Mouse (Mus musculus): Measurements from ENCODE around the gene Ezr. TPM values are rescaled to one million over a fixed set of nuclear protein-coding genes. Genes with fewer than 3 reads are reported as not detected.

The Ezr gene
- polyA plus RNA-seq, 1 experiment from 2014 or later: 48.3 TPM

DNA sequence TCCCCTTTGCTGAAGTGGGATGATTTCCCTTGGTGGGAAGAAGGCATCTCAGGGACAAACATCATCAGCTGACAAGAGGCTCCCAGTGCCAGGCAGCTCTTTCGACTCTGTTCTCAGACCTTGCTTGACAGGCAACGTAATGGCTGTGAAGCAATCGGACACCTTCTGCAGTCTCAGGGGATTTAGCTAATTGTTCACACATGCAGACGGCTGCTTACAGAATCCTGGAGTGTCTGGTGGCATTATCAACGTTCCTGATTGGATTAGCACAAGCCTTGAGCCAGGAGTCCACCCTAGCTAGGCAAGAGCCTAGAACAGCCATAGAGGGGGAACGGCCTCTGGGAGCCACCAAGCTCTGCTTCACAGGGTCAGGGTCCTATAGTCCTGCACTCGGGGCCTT, 30.2 kb downstream of the Ezr start:
- Histone ChIP-seq H3K9ac (no peak overlapping the region), H3K36me3 (replicated peaks) (peaks cover 98% of the 10 kb centered on the region), H3K4me1 (replicated peaks) (no peaks in the 10 kb centered on the region), H3K27ac (replicated peaks) (no peak overlapping the region), H3K9me3 (replicated peaks) (no peaks in the 10 kb centered on the region), H3K27me3 (no peaks in the 10 kb centered on the region), H3K4me3 (replicated peaks) (no peak overlapping the region), H3K4me2 (no peak overlapping the region)
- WGBS (ENCODE audit: insufficient replicate concordance): 81% methylated on average over 7 of the region's 7 CpGs
- ATAC-seq (ENCODE audit: insufficient read depth): no peak

DNA sequence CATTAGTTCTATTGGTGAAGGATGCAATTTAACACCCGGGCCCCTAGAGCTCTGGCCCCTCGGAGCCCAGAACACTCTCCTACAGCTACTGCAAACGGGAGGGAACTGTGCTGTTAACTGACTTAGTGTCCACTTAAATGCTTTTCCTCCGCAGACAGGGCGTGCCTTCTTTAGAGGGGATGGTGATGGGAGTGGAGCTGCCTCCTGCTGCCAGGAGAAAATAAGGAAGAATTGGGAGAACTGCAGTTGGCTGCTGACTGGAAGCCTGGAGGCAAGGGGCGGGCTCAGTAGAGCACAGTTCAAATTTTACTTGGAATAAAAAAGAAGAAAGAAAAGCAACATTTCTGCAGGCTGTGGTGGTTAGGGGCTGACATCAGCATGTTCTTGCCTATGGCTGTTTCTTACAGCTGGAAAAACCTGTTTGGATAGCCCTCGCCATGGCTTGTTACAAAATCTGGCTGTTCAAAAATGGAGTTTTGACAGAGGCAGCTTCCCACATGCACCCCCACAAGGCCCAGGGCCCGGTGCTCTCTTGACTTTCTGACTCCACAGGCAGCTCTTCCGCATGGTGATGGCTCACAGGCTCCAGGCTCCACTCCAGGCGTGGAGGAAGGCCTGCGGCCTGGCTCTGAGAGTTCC, 31.2 kb downstream of the Ezr start:
- H3K4me2 ChIP-seq: no peak overlapping the region
- no peak overlapping the region for H3K9ac ChIP-seq
- no peaks in the 10 kb centered on the region for H3K4me1 ChIP-seq (replicated peaks)
- no peaks in the 10 kb centered on the region for H3K9me3 ChIP-seq (replicated peaks)
- no peak overlapping the region for H3K4me3 ChIP-seq (replicated peaks)
- H3K27ac ChIP-seq (replicated peaks): no peak overlapping the region
- ATAC-seq (ENCODE audit: insufficient read depth): no peak
- WGBS (ENCODE audit: insufficient replicate concordance): 82% methylated on average over 11 of the region's 11 CpGs
- H3K27me3 ChIP-seq: no peaks in the 10 kb centered on the region
- peaks cover 98% of the 10 kb centered on the region for H3K36me3 ChIP-seq (replicated peaks)

DNA sequence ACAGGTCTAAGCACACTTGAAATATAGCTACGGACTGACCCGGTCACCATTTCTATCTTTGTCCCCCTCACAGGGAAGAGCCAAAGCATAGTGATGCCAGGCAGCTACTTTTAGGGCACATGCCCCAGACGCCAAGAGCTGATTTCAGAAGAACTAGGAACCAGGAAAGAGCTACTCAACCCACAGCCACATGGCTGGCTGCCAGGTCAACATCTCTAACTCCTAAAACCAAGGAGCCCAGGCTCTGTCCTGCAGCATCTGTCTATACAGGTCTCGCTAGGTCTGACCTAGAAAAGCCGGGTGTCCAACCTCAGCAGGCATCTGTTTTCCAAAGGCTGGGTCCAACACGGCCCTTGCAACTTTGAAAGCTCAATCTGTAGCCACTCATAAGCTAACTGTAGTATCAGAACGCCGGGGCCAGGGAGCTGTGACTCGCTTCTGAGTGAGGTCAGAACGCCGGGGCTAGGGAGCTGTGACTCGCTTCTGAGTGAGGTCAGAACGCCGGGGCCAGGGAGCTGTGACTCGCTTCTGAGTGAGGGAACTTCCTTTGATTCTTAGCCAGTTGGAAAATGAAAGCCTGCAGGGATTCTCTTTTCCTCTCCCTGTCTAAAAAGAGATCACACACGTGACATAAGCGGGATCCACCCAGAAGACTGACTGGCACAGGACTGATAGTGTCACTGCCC, 33.7 kb downstream of the Ezr start:
- Histone ChIP-seq H3K4me2 (no peak overlapping the region), H3K36me3 (replicated peaks) (peaks cover 98% of the 10 kb centered on the region), H3K9me3 (replicated peaks) (no peaks in the 10 kb centered on the region), H3K27ac (replicated peaks) (no peak overlapping the region), H3K9ac (no peak overlapping the region), H3K4me3 (replicated peaks) (no peak overlapping the region), H3K4me1 (replicated peaks) (peaks cover 15% of the 10 kb centered on the region), H3K27me3 (no peaks in the 10 kb centered on the region)
- WGBS (ENCODE audit: insufficient replicate concordance): 74% methylated on average over 17 of the region's 17 CpGs
- ATAC-seq (ENCODE audit: insufficient read depth): no peak

DNA sequence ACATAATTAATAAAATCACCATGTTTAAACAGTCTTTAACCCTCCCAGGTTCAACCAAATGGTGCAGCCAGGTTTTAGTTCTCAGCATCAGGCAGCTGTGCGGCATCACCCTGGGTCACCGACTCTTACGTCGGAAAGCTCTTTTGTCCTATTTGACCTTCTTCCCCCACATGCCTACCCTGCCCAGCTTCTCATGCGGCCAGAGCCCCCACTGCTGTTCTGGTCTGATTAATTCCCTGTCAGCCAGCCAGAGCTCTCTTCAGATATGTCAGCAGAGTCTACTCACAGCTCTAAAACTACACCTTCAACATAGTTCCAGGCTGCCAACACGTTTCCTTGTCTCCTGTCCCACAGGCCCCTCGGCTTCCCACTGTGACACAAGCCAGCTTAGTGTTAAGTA, 35.1 kb downstream of the Ezr start:
- 83% methylated on average over 7 of the region's 7 CpGs for WGBS (ENCODE audit: insufficient replicate concordance)
- no peak for ATAC-seq (ENCODE audit: insufficient read depth)

DNA sequence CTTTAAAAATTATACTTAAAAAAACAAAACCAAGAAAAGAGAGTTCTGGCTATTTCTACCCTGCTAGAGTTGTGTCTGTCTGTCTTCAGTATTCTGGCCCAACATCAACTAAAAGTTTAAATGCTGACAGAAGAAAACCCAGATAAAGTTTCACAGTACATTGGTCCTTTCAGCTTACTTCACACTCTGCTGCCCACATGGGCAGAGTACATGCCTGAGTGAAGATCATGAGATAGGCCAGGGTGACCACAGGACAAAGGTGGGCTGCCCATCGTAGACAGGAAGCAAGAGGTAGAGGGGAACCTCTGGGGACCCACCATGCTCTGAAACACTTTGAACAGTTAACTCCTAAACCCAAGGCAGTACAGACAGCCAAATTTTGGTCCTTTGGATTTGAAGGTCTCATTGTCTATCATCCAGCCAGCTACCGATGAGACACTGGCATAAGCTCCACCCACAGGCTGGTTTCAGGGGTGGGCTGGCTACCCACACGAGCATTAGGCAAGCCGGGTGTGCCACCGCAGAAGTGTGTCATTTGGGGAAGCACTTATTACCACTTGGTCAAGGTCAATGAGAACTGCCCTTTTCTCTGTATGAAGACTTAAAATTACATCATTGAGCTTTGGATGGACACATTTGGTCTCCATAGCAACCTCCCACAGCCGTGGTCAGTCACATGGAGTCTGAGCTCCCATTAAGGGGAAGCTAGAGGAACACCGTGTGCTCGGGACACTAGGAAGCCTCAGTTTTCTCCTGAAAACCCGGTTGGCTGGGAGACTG, 35.9 kb downstream of the Ezr start:
- H3K4me3 ChIP-seq (replicated peaks): no peak overlapping the region
- H3K27me3 ChIP-seq: no peaks in the 10 kb centered on the region
- peaks cover 96% of the 10 kb centered on the region for H3K36me3 ChIP-seq (replicated peaks)
- peak overlapping the region; percentile 4; the same call in 1 of the 2 replicates for H3K27ac ChIP-seq (replicated peaks)
- no peak overlapping the region for H3K9ac ChIP-seq
- WGBS (ENCODE audit: insufficient replicate concordance): 58% methylated on average over 9 of the region's 9 CpGs
- ATAC-seq (ENCODE audit: insufficient read depth): 0 out of 2 replicates have a peak, but pooled peaks have one; percentile 20
- no peak overlapping the region for H3K4me2 ChIP-seq
- peaks cover 33% of the 10 kb centered on the region for H3K4me1 ChIP-seq (replicated peaks)
- H3K9me3 ChIP-seq (replicated peaks): no peaks in the 10 kb centered on the region

More for the DNA sequence above, 35.1 kb downstream of the Ezr start:
- Histone ChIP-seq H3K27me3 (no peaks in the 10 kb centered on the region), H3K4me3 (replicated peaks) (no peak overlapping the region), H3K27ac (replicated peaks) (no peak overlapping the region), H3K4me2 (no peak overlapping the region), H3K9me3 (replicated peaks) (no peaks in the 10 kb centered on the region), H3K36me3 (replicated peaks) (peaks cover 96% of the 10 kb centered on the region), H3K4me1 (replicated peaks) (peaks cover 29% of the 10 kb centered on the region), H3K9ac (no peak overlapping the region)

DNA sequence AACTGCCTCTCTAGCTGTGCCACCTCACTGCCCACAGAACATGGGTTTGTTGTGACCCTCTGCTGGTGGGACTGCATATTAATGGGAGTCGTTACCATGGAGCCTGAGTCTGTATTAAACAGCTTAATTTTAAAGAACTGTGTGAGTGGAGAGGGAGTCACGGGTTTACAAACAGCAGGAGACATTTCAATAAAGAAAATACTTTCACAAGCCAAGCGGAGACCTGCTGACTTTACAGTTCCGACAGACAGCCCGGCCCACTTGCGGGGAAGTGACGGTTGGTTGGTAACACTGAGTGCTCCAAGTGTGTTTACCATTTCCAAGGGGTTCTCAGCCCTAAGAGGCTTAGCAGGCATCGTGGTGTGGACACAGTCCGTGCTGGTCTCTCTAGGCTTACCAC, 36.6 kb downstream of the Ezr start:
- H3K27me3 ChIP-seq: no peaks in the 10 kb centered on the region
- no peaks in the 10 kb centered on the region for H3K9me3 ChIP-seq (replicated peaks)
- peaks cover 33% of the 10 kb centered on the region for H3K4me1 ChIP-seq (replicated peaks)
- peaks cover 96% of the 10 kb centered on the region for H3K36me3 ChIP-seq (replicated peaks)
- H3K4me3 ChIP-seq (replicated peaks): no peak overlapping the region
- ATAC-seq (ENCODE audit: insufficient read depth): no peak
- no peak overlapping the region for H3K4me2 ChIP-seq
- WGBS (ENCODE audit: insufficient replicate concordance): 79% methylated on average over 9 of the region's 9 CpGs
- no peak overlapping the region for H3K27ac ChIP-seq (replicated peaks)
- H3K9ac ChIP-seq: no peak overlapping the region

DNA sequence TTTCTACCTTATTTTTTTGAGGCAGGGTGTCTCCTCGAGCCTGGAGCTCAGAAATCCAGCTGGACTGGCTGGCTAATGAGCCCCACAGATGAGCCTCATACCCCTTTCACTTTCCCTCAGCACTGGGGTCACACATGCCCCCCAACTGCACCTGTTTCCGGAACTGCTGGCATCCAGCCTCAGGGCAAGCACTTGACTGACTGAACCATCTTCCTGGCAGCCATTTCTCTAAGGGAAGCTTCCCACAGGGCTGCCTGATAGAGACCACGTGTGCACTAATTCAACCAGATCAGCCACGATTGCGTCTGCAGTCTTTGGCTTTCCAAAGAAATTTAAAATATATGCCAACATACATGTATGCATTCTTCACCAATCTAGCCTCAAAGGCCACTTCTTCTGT, 37.1 kb downstream of the Ezr start:
- H3K36me3 ChIP-seq (replicated peaks): peaks cover 96% of the 10 kb centered on the region
- H3K4me1 ChIP-seq (replicated peaks): peaks cover 33% of the 10 kb centered on the region
- H3K27ac ChIP-seq (replicated peaks): no peak overlapping the region
- H3K27me3 ChIP-seq: no peaks in the 10 kb centered on the region
- ATAC-seq (ENCODE audit: insufficient read depth): no peak
- WGBS (ENCODE audit: insufficient replicate concordance): 77% methylated on average over 5 of the region's 5 CpGs
- H3K9me3 ChIP-seq (replicated peaks): no peaks in the 10 kb centered on the region
- H3K9ac ChIP-seq: no peak overlapping the region
- H3K4me3 ChIP-seq (replicated peaks): no peak overlapping the region
- H3K4me2 ChIP-seq: no peak overlapping the region

DNA sequence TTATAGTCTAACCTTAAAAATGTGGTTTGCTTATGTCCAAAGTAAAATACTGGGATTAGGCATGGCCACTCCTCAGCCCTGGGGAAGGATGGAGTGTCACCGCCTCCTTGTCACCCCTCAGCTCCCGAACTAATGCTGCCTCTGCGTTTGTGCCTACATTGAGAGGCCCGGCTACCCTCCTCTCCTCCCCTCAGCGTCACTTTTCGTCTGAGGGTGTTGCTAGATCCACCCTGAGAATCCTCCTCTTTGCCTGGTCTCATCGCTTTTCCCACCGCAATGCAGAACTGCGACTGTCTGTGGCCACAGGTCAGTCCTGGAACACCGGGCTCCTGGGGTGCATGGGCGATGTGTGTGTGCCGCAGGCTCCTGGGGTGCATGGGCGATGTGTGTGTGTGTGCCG, 37.7 kb downstream of the Ezr start:
- Histone ChIP-seq H3K4me1 (replicated peaks) (peaks cover 33% of the 10 kb centered on the region), H3K9me3 (replicated peaks) (no peaks in the 10 kb centered on the region), H3K27ac (replicated peaks) (no peak overlapping the region), H3K27me3 (no peaks in the 10 kb centered on the region), H3K36me3 (replicated peaks) (peaks cover 96% of the 10 kb centered on the region), H3K4me2 (no peak overlapping the region), H3K9ac (no peak overlapping the region), H3K4me3 (replicated peaks) (no peak overlapping the region)
- WGBS (ENCODE audit: insufficient replicate concordance): 89% methylated on average over 14 of the region's 14 CpGs
- ATAC-seq (ENCODE audit: insufficient read depth): no peak

DNA sequence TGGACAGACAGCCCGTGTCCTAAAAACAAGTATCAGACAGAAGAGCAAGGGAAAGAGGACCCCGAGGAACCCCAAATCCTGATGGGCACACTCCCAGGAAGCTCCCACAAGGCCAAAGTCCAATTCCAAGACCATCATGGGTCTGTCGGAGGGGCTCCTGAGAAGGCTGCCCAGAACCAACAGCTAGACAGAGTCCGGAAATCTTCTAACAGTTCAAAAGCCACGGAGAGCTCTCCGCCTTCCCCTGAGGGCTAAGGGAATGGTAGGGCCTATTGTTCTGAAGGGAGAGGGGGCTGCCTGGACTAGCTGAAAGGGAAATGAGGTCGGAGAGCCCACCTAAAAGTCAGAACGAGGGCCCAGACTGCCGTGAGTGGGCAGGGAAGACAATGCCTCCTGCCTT, 38.2 kb downstream of the Ezr start:
- no peak overlapping the region for H3K27ac ChIP-seq (replicated peaks)
- no peak for ATAC-seq (ENCODE audit: insufficient read depth)
- no peaks in the 10 kb centered on the region for H3K9me3 ChIP-seq (replicated peaks)
- H3K36me3 ChIP-seq (replicated peaks): peaks cover 97% of the 10 kb centered on the region
- H3K4me3 ChIP-seq (replicated peaks): no peak overlapping the region
- H3K9ac ChIP-seq: no peak overlapping the region
- WGBS (ENCODE audit: insufficient replicate concordance): 52% methylated on average over 9 of the region's 9 CpGs
- no peaks in the 10 kb centered on the region for H3K27me3 ChIP-seq
- H3K4me1 ChIP-seq (replicated peaks): peaks cover 33% of the 10 kb centered on the region
- no peak overlapping the region for H3K4me2 ChIP-seq

DNA sequence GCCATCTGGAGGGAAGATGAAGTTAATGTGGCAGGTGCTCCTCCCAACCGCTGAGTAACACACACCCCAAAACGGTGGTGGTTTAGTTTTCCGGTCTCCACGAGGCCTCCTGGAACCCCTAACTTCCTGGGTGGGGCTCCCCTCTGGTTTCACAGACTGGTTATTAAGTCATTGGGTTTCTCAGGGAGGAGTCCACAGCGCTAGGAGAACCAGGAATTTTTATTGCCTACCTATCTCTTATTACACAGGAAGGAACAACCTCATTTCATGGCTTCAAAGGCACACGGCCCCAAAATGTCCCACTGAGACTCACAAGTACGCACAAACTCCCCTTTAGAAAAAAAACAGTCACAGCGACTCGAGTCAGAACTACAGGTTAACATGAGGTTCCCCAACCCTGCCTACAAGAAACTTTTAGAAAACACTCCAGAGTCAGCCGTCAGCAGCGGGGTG, 38.8 kb downstream of the Ezr start:
- Histone ChIP-seq H3K27ac (replicated peaks) (no peak overlapping the region), H3K9ac (no peak overlapping the region), H3K4me3 (replicated peaks) (no peak overlapping the region), H3K36me3 (replicated peaks) (peaks cover 97% of the 10 kb centered on the region), H3K9me3 (replicated peaks) (no peaks in the 10 kb centered on the region), H3K4me1 (replicated peaks) (peaks cover 33% of the 10 kb centered on the region), H3K4me2 (0 out of 2 replicates have a peak overlapping the region, but pooled peaks have one; percentile 1), H3K27me3 (no peaks in the 10 kb centered on the region)
- ATAC-seq (ENCODE audit: insufficient read depth): no peak
- WGBS (ENCODE audit: insufficient replicate concordance): 26% methylated on average over 11 of the region's 11 CpGs

DNA sequence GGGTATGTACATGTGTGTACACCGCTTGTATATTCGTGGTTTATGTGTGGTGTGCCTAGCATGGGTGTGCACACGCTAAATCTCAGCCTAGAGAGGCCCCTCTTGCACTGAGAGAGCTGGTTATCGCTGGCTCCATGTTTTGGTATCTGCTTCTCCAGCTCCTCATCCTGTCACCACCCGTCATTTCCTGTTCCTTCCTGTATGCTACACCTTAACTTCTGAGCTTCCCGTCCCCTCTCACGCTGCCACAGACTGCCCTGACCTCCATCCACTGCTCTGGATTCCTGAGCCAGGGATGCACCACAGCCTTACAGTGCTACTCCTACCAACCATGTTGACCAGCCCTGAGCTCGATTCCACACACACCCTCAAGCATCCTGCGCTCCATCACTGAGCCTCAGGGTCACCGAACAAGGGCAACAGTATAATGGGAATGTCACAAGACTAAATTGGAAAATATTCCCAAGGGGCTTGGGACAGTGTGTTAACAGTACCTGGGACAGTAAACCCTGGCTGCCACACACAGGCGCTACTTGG, 39.5 kb downstream of the Ezr start:
- Histone ChIP-seq H3K9ac (no peak overlapping the region), H3K4me2 (no peak overlapping the region), H3K27me3 (no peaks in the 10 kb centered on the region), H3K4me3 (replicated peaks) (no peak overlapping the region), H3K27ac (replicated peaks) (no peak overlapping the region), H3K9me3 (replicated peaks) (no peaks in the 10 kb centered on the region), H3K4me1 (replicated peaks) (peaks cover 33% of the 10 kb centered on the region), H3K36me3 (replicated peaks) (peaks cover 97% of the 10 kb centered on the region)
- WGBS (ENCODE audit: insufficient replicate concordance): 46% methylated on average over 11 of the region's 11 CpGs
- ATAC-seq (ENCODE audit: insufficient read depth): no peak
